Mouse (Mus musculus) heart, postnatal 0 days (tissue): Measurements from ENCODE around the gene Fen1.
"Not testable (repeated sequence)": the region's sequence is repeated elsewhere in the genome, so short reads cannot be mapped to it uniquely, and the experiment has no call there.

Experiments used
- CTCF ChIP-seq: IDR thresholded peaks from 2 replicates; pipeline ENCODE4 v1.5.1; 2016; ENCODE audit warnings: antibody characterized with exemption, control low read depth, low read depth
- EP300 ChIP-seq: IDR thresholded peaks from 2 replicates; pipeline ENCODE4 v1.6.1; 2016; ENCODE audit warnings: antibody characterized with exemption, low read depth

DNA sequence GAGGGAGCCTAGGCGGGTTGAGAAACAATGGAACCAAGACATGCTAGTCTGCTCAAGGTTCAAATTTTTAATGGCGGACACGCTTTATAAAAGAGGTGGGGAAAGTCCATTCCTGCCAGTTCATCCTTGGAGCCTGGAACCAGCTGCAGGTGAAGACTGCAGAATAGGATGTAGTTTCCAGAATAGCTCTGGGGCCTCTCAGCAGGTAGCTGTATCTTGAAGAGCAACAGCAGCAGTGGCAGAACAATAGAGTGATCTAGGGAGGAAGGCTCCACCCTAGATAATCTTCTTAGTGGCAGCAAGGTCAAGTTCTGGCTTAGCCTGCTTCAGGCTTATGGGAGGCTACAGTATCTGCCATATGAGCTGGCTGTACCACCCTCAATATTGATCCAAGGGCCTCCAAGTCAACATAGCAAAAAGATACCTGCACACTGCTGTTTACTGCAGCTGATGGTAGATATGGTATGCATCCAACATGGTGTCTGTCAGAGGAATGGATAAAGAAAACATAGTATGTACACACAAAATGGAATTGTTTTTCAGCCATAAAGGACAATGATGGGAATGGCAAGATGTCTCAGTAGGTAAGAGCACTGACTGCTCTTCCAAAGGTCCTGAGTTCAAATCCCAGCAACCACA, 34.2 kb downstream of the Fen1 start:
- TF ChIP-seq CTCF, EP300: not testable (repeated sequence)
